Mouse (Mus musculus) lung, postnatal 36 days (tissue): Measurements from ENCODE around the gene Kdelc2.

Experiments used
- DNase-seq: peaks from one replicate; pipeline ENCODE4 v3.0.0; 2022; ENCODE audit warnings: mixed read lengths

Gene Kdelc2

DNA sequence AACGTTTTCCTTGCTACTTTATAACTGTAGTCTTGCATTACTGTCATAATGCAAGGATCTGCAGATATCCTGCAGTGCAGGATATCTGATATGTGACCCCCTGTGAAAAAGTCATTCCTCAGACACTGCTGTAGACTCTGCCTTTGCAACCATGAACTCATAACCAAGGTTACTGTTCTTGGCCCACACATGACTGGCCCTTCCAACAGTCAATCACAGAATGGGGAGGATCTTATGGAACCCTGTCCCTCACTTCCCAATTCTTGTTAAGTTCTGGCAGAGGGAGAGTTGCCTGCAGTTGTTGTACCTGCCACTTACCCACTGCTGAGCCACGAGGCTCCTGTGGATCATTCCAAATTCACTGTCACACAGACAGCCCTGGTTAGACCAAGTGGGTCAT is 3.6 kb downstream of the Kdelc2 start:
- no peak for DNase-seq

DNA sequence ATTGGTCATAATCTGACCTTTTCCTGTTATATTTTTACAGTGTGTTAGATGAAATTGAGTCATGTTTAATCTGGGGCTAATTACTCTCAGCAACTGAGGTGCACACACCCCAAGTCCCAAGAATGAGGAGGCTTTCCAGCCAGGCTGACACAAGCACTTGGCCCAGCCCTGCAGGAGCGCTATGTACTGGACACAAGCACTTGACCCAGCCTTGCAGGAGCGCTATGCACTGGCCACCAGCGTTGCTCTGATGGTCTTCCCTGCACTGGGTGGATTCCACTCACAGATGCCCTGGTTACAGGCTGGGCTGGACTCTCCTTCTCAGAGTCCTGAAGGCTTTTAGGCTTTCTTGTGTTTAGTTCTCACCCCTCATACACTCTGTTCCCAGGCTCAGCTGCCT is 5.3 kb downstream of the Kdelc2 start:
- peak; percentile 62 for DNase-seq

- no peak for DNase-seq
Measured at GRCm38 (mm10) chr9:53390136-53390535, 6.3 kb downstream of the Kdelc2 start.

DNA sequence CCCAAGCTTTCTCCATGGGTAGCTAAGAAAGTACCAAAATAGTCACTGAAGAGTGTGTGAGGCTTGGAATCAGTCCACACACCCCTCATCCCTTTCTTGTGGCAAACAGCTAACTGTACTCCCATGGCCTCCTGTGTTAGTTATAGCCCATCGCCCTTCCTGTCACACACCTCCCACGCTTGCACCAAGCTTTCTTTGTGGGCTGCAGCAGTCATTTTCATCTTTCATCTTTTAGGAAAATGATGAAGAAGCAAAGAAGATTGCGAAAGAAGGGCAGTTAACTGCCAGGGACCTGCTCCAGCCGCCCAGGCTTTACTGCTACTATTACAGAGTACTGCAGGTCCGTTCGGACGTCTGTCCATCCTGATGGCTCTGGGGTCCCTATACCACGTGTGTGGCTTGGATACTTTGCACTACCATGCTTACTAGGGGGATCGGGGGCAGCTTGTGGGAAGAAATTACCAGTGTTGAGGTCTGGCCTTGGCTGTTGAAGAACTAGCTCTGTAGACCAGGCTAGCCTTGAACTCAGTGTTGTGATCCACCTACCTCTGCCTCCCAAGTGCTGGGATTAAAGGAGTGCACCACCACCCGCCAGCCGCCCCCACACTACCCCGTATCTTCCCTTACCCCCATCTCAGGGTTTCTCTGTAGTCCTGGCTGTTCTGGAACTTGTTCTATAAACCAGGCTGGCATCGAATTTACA is 14.0 kb downstream of the Kdelc2 start:
- DNase-seq, result no peak

GRCm38 (mm10) chr9:53398388-53398700 is 14.5 kb downstream of the Kdelc2 start:
- DNase-seq, result peak; percentile 83

DNA sequence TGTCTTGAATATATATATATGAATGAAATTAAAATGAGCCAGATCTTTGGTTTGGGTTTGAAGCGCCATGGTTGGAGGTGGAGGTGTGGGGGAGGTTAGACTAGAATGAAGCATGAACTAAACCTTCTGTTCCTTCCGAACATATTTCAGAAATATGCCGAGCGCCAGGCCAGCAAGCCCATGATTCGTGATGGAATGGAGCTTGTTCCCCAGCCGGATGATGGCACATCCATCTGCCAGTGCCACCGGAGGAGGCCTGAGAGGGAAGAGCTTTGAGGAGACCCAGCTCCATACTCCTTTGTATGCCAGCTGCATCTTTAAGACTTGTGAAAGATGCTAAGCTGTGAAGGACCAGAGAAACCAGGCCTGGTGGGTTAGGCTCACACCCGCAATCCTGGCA is 15.7 kb downstream of the Kdelc2 start:
- no peak for DNase-seq

DNA sequence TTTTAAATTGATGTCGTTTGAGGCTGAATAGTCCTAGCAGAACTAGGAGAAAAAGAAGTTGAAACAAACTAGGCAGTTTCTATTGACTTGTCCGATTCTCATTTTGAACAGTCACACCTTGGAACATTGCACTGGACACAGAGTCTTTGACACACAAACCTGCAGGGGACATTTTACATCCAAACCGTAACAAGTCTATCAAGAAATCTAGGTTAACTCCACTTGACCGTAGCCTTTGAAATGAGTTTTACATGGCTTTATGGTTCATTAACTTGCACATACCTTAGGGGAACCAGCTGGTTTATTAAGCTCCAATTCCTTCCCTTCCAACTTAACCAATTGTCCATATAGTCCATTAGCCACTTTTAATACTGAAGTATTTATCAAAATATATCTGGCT is 16.9 kb downstream of the Kdelc2 start:
- DNase-seq, result no peak

DNA sequence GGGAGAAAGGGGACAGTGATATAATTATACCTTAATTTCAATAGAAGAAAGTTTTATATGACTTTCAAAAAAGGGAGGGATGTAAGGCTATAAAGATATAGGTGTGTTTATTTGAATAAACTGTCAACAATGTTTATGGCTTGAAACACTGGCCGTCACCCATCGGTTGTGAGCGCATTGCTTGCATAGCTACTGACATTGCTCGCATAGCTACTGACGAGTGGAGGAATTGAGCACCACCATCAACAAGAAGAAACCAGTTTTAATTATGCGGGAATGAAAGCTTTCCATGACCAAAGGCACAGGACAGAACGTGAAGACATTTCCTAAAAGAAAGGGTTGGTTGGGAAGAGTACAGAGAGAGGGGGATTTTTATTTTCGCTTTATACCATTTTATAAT is 17.3 kb downstream of the Kdelc2 start:
- DNase-seq, result no peak

DNA sequence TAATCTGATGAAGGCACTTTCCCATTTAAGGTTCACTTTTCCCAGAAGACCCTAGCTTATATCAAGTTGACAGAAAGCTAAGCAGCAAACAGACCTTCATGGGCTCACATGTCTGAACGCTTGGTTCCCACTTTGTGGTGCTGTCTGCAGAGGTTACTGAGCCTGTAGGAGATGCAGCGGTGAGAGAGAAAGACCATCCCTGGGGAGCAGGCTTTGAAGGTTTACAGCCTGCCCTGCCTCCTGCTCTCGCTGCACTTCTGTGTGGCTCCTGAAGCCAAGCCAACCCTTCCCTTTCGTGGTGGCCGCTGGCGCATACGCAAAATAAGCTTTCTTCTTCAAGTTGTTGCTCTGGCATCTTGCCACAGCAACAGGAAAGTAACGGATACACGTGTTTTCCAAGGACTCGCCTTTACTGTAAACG is 18.5 kb downstream of the Kdelc2 start, which contains the start of gene 4930550C14Rik:
Gene 4930550C14Rik (plus strand): TSS at position 35 of the 421 bp plus-strand sequence.
- DNase-seq, result peak; percentile 76

DNA sequence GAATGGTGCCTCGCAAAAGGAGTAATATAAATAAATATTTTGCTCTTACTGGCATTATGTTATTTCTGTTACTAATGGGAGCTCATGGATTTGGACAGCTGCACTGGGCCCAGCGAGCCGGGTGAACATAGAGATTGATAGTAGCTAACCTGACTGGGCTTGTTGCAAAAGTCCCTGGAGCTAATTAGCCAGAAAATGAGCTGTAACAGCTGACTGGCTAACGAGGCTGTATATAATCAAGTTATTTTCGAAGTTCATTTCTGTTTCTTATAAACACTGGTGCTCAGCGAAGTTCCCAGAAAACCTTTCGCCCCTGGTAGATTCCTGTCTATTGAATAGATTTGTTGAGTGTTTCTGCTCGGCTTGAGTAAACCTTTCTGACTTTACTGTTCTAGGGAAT is 19.2 kb downstream of the Kdelc2 start:
- DNase-seq, result no peak

- no peak for DNase-seq
Measured at GRCm38 (mm10) chr9:53404050-53404752, 20.4 kb downstream of the Kdelc2 start.

DNA sequence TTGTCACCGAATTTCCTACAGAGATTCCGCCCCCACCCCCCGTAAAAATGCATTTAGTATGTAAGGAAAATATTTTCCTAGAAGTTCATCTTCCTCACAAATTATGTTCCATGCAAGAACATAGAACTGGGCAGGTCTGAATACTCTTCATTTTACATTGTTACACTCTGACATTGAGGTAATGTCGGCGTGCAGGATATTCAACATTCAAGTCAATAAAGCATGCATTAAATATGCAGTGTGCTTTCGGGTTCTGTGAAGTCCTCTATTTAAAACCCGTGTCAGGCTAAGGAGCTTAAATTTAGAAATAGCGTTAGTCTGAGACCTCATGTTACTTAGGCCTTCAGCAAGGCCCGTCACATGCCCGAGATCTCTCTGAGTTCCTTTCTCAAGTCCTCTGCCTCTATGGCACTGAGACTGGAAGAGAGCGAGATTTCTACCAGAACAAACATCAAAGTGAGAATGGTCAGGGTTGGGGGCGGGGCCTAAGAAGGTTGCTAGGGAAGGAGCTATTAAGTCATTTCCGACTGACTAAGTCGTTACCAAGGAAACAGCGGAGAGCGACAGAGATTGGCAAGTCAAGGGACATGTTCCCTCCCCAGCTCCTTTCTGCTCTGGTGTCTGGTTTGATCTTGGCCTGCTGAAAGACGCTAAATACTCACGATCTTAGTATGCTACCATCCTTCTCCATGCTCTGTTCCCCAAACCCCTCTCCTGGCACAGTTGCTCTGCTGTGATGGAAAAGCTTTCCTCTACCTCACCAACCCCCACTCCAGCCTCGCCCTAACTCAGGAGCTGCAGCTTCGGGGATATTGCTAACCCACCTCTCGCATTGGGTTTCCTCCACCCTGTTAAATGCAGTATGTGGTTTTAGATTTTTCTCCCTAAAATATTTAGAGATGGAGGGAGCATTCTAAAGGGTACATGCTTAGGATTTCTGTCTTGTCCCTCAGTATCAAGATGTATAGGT is 21.2 kb downstream of the Kdelc2 start:
- peak; percentile 88 for DNase-seq

GRCm38 (mm10) chr9:53408548-53408947 is 24.7 kb downstream of the Kdelc2 start:
- DNase-seq, result no peak

- peak; percentile 83 for DNase-seq
Measured at GRCm38 (mm10) chr9:53408953-53409361, 25.1 kb downstream of the Kdelc2 start.

DNA sequence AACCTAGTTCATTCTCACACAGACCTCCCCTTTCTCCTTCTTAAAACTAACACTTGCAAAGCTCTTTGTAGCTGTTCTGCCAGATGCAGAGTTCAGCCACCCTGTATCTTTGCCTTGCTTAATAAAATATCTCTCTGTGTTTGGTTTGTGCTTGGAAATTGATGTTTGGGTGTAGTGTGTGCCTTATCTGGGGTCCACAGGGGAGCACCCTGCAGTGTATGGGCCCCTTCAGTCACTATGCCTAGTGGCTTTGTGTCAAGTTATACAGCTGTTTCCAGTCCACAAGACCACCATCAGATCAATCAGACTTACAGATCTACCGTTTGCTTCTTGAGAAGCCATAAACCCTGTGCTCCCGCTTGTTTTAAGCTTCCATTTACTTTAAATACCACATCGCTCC is 25.6 kb downstream of the Kdelc2 start:
- no peak for DNase-seq

DNA sequence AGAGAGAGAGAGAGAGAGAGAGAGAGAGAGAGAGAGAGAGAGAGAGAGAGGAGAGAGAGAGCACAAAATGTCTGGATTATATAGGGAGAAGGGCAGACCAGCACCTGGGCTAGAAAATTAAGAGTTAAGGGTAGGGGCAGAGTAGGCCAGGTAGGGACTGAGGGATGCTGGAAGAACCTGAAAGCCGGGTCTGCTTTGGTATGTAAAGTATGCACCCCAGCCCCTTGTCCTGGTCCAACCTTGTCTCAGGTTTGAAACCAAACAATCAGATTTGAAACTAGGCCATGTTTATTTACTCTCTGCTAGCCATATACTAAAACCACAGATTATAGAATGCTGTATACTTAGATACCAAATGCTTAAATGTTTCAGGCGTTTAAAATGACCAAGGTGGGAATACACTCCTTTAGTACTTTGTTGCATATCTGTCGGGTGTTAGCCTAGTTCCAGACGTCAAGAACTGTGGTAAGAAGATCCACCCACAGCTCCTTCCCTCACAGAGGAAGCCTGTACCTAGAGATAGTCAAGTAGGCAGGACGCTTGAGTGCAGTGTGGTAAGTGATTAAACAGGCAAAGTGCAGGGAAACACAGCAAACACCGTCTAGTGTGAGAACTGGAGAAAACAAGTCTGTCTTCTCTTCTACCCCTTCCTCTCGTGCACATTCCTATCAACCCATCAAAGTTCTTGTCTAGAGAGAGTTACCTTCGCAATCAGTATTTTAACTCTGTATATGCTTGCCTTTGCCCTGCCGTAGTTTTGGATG is 38.5 kb downstream of the Kdelc2 start:
- DNase-seq, result no peak

DNA sequence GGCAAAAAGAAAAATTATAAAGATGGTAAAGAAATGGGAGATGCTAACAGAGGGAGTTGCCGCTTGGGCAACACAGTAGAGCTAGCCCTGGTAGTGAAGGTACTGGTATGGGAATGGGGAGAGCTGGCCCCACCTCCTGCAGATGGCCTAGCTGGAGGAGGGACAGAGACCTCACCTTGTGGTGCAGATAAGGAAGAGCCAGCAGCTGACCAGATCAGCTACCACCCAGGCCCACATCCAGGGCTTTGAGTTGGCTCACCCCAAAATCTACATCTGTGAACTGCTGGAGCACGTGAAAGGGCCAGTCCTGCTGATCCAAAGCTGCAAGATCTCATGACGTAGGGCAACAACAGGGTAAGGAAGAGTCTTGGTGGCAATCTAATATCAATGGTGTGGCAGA is 42.9 kb downstream of the Kdelc2 start:
- no peak for DNase-seq

DNA sequence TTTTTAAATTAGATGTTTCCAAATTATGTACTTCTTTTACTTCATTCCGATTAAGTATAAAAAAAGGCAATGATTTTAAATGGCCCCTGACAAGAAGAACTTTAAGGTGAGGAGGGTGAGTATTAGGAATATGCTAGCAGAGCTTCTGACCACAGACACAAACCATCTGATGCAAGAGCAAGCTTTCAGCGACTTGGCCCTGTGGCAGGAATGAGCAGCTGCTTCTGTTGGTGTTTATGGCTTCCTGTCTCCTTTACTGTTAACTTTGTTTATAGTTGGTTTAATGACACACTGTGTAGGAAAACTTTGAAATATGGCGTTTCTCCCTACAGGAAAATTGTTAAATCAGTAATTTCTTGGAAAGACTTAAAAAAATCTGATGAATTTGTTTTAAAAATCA is 43.8 kb downstream of the Kdelc2 start:
- no peak for DNase-seq

- DNase-seq, result no peak
Measured at GRCm38 (mm10) chr9:53435830-53436570, 52.2 kb downstream of the Kdelc2 start.

- DNase-seq, result no peak
Measured at GRCm38 (mm10) chr9:53450609-53451008, 66.8 kb downstream of the Kdelc2 start.
